Mouse (Mus musculus) hindbrain, embryonic 13.5 days (tissue): Measurements from ENCODE around the gene Rae1. TPM values are rescaled to one million over a fixed set of nuclear protein-coding genes. Genes with fewer than 3 reads are reported as not detected.

ENCODE experiments used
- ATAC-seq: fragments of 200-750 bp; cut with Nextera tagmentation; 2 replicates; pipeline ENCODE4 v1.8.0; 2017; ENCODE audit warnings: moderate TSS enrichment; ENCODE audit not compliant: low FRiP score
- H3K27ac ChIP-seq: fragments of 300-500 bp; sonication (generic); 2 replicates; pipeline ENCODE4 v1.5.1; 2015; ENCODE audit warnings: inconsistent platforms, mild to moderate bottlenecking, moderate library complexity
- H3K27me3 ChIP-seq: fragments of 300-500 bp; sonication (generic); 2 replicates; pipeline ENCODE4 v1.6.1; 2015; ENCODE audit warnings: mild to moderate bottlenecking, inconsistent platforms
- H3K36me3 ChIP-seq: fragments of 300-500 bp; sonication (generic); 2 replicates; pipeline ENCODE4 v1.6.1; 2015; ENCODE audit warnings: mild to moderate bottlenecking, inconsistent platforms
- H3K4me1 ChIP-seq: fragments of 300-500 bp; sonication (generic); replicated peaks from 2 replicates; pipeline ENCODE4 v1.6.1; 2015; ENCODE audit warnings: inconsistent platforms
- H3K4me2 ChIP-seq: fragments of 300-500 bp; sonication (generic); 2 replicates; pipeline ENCODE4 v1.6.1; 2015; ENCODE audit warnings: inconsistent platforms, mild to moderate bottlenecking, moderate library complexity
- H3K4me3 ChIP-seq: fragments of 300-500 bp; sonication (generic); 2 replicates; pipeline ENCODE4 v1.5.1; 2015; ENCODE audit warnings: mild to moderate bottlenecking, inconsistent platforms
- H3K9ac ChIP-seq: fragments of 300-500 bp; sonication (generic); 2 replicates; pipeline ENCODE4 v1.6.1; 2015; ENCODE audit warnings: mild to moderate bottlenecking, inconsistent platforms
- H3K9me3 ChIP-seq: fragments of 300-500 bp; sonication (generic); 2 replicates; pipeline ENCODE4 v1.6.1; 2016; ENCODE audit warnings: inconsistent platforms
- WGBS: fragments of 180-500 bp; shearing (Covaris S2); methylation state at CpG from one replicate; pipeline ENCODE4 v1.1.7; 2015; 5-methylcytosine and 5-hydroxymethylcytosine counted together
- polyA plus RNA-seq: library from polyadenylated mRNA; unstranded; fragments of >200 nt; fragmentation: Nextera tagmentation; extraction: Ambion mirVana; gene quantifications from 2 replicates; pipeline ENCODE4 v1.2.1, GENCODE M21; 2015

Rae1 gene
- 118 and 120 TPM in 2 replicates for polyA plus RNA-seq

GRCm38 (mm10) chr2:172999630-173000284 is at the start of gene Rae1:
Gene Rae1, plus strand, starts transcription at chr2:173000117.
- under 1% methylated on average over 38 of the region's 45 CpGs for WGBS
- Histone ChIP-seq H3K9me3 (no peaks in the 10 kb centered on the region), H3K4me1 (peaks cover 18% of the 10 kb centered on the region), H3K9ac (peak within 1 kb of the TSS; percentile 97), H3K36me3 (peaks cover 28% of the 10 kb centered on the region), H3K4me3 (peak within 1 kb of the TSS; percentile 99), H3K4me2 (peak within 1 kb of the TSS; percentile 86), H3K27me3 (0 out of 2 replicates have a peak, but pooled peaks cover 5% of the 10 kb centered on the region), H3K27ac (peak within 1 kb of the TSS; percentile 89)
- ATAC-seq, result peak; percentile 97

DNA sequence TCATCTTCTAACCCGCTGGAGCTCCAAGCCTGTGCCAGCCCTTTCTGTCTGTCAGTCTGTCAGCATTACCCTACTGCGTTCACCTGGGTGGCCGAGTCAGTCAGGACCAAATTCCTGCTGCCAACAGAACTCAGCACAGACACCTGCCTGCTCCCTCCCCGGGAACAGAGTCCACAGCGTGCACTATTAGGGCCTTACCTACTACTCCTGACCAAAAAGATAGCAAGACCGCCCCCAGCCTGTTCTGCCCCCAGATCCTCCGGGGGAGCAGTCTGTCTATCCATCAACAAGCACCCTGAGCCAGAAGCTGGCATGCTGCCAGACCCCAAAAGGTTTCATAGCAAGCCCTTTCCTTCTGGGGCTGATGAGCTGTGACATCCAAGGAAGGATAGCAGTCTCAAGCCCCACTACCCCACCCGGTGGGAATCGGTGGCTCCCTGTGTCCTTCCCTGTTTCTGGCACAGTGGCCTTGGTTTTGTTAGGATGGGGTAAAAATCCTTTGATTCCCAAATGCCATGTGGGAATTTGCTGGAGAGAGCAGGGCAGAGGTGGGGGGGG is 49.7 kb upstream of the Rae1 start:
- WGBS, result 59% methylated on average over 9 of the region's 9 CpGs

DNA sequence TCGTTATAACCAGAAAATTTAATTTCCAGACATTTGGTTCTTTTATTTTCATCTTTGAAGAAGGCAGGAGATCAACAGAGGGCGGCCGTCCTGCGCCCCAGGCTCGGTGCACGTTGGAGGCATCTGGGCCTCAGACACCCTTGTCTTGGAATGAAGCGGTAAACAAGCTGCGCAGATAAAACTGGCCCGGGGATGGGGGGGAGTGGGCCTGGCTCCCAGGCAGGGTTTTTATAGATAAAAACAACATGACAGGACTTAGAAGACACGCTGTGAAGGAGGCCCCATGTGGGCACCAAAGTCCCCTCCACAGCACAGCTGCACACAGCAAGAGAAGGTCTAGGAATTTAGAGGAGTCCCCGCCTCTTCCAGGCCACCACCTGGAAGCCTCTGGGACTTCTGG is 49.2 kb upstream of the Rae1 start:
- Histone ChIP-seq H3K4me1 (peaks cover 12% of the 10 kb centered on the region), H3K9me3 (no peaks in the 10 kb centered on the region), H3K36me3 (no peaks in the 10 kb centered on the region), H3K4me3 (no peak overlapping the region), H3K27me3 (peaks cover 6% of the 10 kb centered on the region; the same call in 1 of the 2 replicates), H3K4me2 (no peak overlapping the region), H3K9ac (no peak overlapping the region), H3K27ac (no peak overlapping the region)
- ATAC-seq, result no peak
- WGBS, result 36% methylated on average over 11 of the region's 11 CpGs

More for the DNA sequence above, 49.7 kb upstream of the Rae1 start:
- H3K9ac ChIP-seq, result 0 out of 2 replicates have a peak overlapping the region, but pooled peaks have one; percentile 24
- no peak overlapping the region for H3K4me2 ChIP-seq
- ATAC-seq, result no peak
- H3K36me3 ChIP-seq, result no peaks in the 10 kb centered on the region
- H3K9me3 ChIP-seq, result no peaks in the 10 kb centered on the region
- H3K27ac ChIP-seq, result no peak overlapping the region
- no peak overlapping the region for H3K4me3 ChIP-seq
- H3K27me3 ChIP-seq, result peaks cover 11% of the 10 kb centered on the region
- peaks cover 12% of the 10 kb centered on the region for H3K4me1 ChIP-seq

DNA sequence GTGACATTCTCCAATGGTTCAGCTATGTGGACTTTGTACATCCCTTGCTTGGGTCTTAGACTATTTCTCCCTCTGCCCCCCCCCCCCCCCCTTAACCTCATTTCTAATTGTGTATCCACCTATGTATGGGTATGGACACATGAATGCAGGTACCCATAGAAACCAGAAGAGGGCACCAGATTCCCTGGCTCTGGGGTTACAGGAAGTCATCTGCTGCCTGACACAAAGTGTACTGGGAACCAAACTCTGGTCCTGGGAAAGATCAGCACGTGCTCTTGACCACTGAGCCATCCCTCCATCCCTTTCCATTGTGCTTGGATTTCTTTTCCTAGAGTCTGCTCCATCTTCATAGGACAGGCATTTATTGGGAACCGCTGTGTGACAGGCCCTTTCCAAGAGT is 47.9 kb upstream of the Rae1 start:
- Histone ChIP-seq H3K4me3 (no peak overlapping the region), H3K4me2 (no peak overlapping the region), H3K27ac (no peak overlapping the region), H3K36me3 (no peaks in the 10 kb centered on the region), H3K9ac (no peak overlapping the region), H3K27me3 (0 out of 2 replicates have a peak, but pooled peaks cover 2% of the 10 kb centered on the region), H3K4me1 (peaks cover 12% of the 10 kb centered on the region), H3K9me3 (peaks cover 10% of the 10 kb centered on the region; the same call in 1 of the 2 replicates)
- 76% methylated on average over 2 of the region's 2 CpGs for WGBS
- ATAC-seq, result no peak

- Histone ChIP-seq H3K4me3 (no peak overlapping the region), H3K9me3 (peaks cover 15% of the 10 kb centered on the region; the same call in 1 of the 2 replicates), H3K4me1 (peaks cover 7% of the 10 kb centered on the region; the same call in 1 of the 2 replicates), H3K36me3 (no peaks in the 10 kb centered on the region), H3K27ac (no peak overlapping the region), H3K9ac (no peak overlapping the region), H3K27me3 (no peaks in the 10 kb centered on the region), H3K4me2 (no peak overlapping the region)
- WGBS, result 3% methylated on average over 5 of the region's 5 CpGs
- no peak for ATAC-seq
These were observed 41.3 kb upstream of the Rae1 start for GRCm38 (mm10) chr2:172958579-172958978.

- no peak overlapping the region for H3K27ac ChIP-seq
- peaks cover 7% of the 10 kb centered on the region; the same call in 1 of the 2 replicates for H3K4me1 ChIP-seq
These were observed 40.7 kb upstream of the Rae1 start for GRCm38 (mm10) chr2:172959006-172959768.

DNA sequence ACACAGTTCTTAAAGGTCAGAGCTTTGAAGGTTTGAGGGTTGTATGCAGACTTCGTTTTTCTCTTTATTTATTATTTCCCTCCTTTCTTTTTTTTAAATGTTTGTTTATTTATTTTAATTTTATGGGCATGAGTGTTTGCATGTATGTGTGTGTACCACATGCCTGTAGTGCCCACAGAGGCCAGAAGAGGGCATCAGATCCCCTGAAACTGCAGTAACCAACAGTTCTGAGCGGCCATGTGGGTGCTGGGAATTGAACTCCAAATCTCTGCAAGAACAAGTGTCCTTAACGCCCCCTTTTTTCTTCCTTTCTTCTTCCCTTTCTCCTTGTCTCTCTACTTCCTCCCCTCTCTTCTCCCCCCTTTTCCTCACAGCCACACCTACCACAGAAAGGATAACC is 39.6 kb upstream of the Rae1 start:
- WGBS, result 91% methylated on average over 3 of the region's 3 CpGs
- Histone ChIP-seq H3K36me3 (no peaks in the 10 kb centered on the region), H3K4me3 (no peak overlapping the region), H3K9ac (no peak overlapping the region), H3K27ac (no peak overlapping the region), H3K27me3 (no peaks in the 10 kb centered on the region), H3K4me2 (no peak overlapping the region), H3K4me1 (peaks cover 7% of the 10 kb centered on the region; the same call in 1 of the 2 replicates), H3K9me3 (peaks cover 15% of the 10 kb centered on the region; the same call in 1 of the 2 replicates)
- no peak for ATAC-seq

More at GRCm38 (mm10) chr2:172959006-172959768, 40.7 kb upstream of the Rae1 start:
- Histone ChIP-seq H3K36me3 (no peaks in the 10 kb centered on the region), H3K27me3 (no peaks in the 10 kb centered on the region), H3K9ac (no peak overlapping the region), H3K4me2 (no peak overlapping the region), H3K4me3 (no peak overlapping the region), H3K9me3 (peaks cover 15% of the 10 kb centered on the region; the same call in 1 of the 2 replicates)
- 57% methylated on average over 13 of the region's 13 CpGs for WGBS
- no peak for ATAC-seq

- WGBS, result 42% methylated on average over 6 of the region's 6 CpGs
These were observed 38.7 kb upstream of the Rae1 start for GRCm38 (mm10) chr2:172961211-172961610.

GRCm38 (mm10) chr2:172965249-172965648 is 34.7 kb upstream of the Rae1 start:
- Histone ChIP-seq H3K36me3 (no peaks in the 10 kb centered on the region), H3K9me3 (no peaks in the 10 kb centered on the region), H3K4me3 (no peak overlapping the region), H3K4me2 (no peak overlapping the region), H3K9ac (no peak overlapping the region), H3K4me1 (no peaks in the 10 kb centered on the region), H3K27me3 (no peaks in the 10 kb centered on the region), H3K27ac (no peak overlapping the region)
- no peak for ATAC-seq
- 49% methylated on average over 11 of the region's 11 CpGs for WGBS

More at GRCm38 (mm10) chr2:172961211-172961610, 38.7 kb upstream of the Rae1 start:
- H3K27ac ChIP-seq, result no peak overlapping the region
- H3K9me3 ChIP-seq, result peaks cover 12% of the 10 kb centered on the region; the same call in 1 of the 2 replicates
- no peak overlapping the region for H3K9ac ChIP-seq
- no peak overlapping the region for H3K4me2 ChIP-seq
- H3K4me1 ChIP-seq, result peaks cover 7% of the 10 kb centered on the region; the same call in 1 of the 2 replicates
- no peak for ATAC-seq
- H3K36me3 ChIP-seq, result no peaks in the 10 kb centered on the region
- H3K27me3 ChIP-seq, result no peaks in the 10 kb centered on the region
- H3K4me3 ChIP-seq, result no peak overlapping the region

DNA sequence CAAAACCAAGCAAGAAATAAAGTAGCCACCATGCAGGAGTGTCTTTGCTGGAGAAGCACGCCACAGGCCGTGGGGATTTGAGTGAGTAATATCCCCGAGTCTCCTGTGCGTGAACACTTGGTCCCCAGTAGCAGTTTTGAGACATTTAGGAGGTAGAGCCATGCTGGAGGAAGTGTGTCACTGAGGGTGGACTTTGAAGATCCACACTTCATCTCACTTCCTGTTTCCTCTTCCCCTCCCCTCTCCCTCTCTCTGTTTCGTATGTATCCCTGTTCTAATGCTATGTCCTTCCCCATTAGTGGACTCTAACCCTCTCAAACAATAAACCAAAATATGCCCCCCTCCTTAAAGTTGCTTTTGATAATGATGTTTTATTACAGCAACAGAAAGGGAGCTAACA is 33.4 kb upstream of the Rae1 start:
- H3K4me3 ChIP-seq, result no peak overlapping the region
- no peaks in the 10 kb centered on the region for H3K9me3 ChIP-seq
- H3K9ac ChIP-seq, result no peak overlapping the region
- WGBS, result 89% methylated on average over 5 of the region's 5 CpGs
- no peaks in the 10 kb centered on the region for H3K27me3 ChIP-seq
- no peak overlapping the region for H3K27ac ChIP-seq
- no peak for ATAC-seq
- no peaks in the 10 kb centered on the region for H3K4me1 ChIP-seq
- no peaks in the 10 kb centered on the region for H3K36me3 ChIP-seq
- no peak overlapping the region for H3K4me2 ChIP-seq

- Histone ChIP-seq H3K4me2 (no peak overlapping the region), H3K27me3 (no peaks in the 10 kb centered on the region), H3K4me3 (no peak overlapping the region), H3K36me3 (no peaks in the 10 kb centered on the region), H3K4me1 (peaks cover 12% of the 10 kb centered on the region; the same call in 1 of the 2 replicates), H3K9me3 (no peaks in the 10 kb centered on the region), H3K9ac (no peak overlapping the region), H3K27ac (no peak overlapping the region)
- no peak for ATAC-seq
- WGBS, result 94% methylated on average over 2 of the region's 2 CpGs
These were observed 28.1 kb upstream of the Rae1 start for GRCm38 (mm10) chr2:172971865-172972264.
